Mouse (Mus musculus) frontal cortex, postnatal 25 days (tissue): ENCODE measurements around the gene Pah.

ENCODE experiments used
- DNase-seq, 2 experiments: peaks; one replicate each; pipeline ENCODE4 v3.0.0; 2022; ENCODE audit warnings: low spot score in 2 of 2

Pah gene

GRCm38 (mm10) chr10:87503946-87504345 is 17.6 kb upstream of the Pah start:
- DNase-seq: peak in 1 of 2 experiments; percentile 49

GRCm38 (mm10) chr10:87508581-87508980 is 13.0 kb upstream of the Pah start:
- DNase-seq: no peak

- no peak for DNase-seq
Measured at GRCm38 (mm10) chr10:87513052-87513451, 8.5 kb upstream of the Pah start.

- DNase-seq: no peak
Measured at GRCm38 (mm10) chr10:87518585-87518984, 3.0 kb upstream of the Pah start.

GRCm38 (mm10) chr10:87520401-87521116 is 1.0 kb upstream of the Pah start:
- DNase-seq: no peak

GRCm38 (mm10) chr10:87534172-87534571 is 12.6 kb downstream of the Pah start:
- no peak for DNase-seq

GRCm38 (mm10) chr10:87545759-87546158 is 24.2 kb downstream of the Pah start:
- no peak for DNase-seq

- DNase-seq: no peak
Measured at GRCm38 (mm10) chr10:87546299-87547234, 25.0 kb downstream of the Pah start.

- peak; percentile 6 to 11 for DNase-seq
Measured at GRCm38 (mm10) chr10:87552726-87553125, 31.1 kb downstream of the Pah start.

- no peak for DNase-seq
Measured at GRCm38 (mm10) chr10:87556441-87556840, 34.8 kb downstream of the Pah start.

GRCm38 (mm10) chr10:87563818-87564217 is 42.2 kb downstream of the Pah start:
- DNase-seq: no peak

- no peak for DNase-seq
Measured at GRCm38 (mm10) chr10:87565712-87566111, 44.1 kb downstream of the Pah start.

- no peak for DNase-seq
Measured at GRCm38 (mm10) chr10:87572500-87572899, 50.9 kb downstream of the Pah start.

- no peak for DNase-seq
Measured at GRCm38 (mm10) chr10:87586696-87587095, 65.1 kb downstream of the Pah start.

GRCm38 (mm10) chr10:87593916-87594315 is 72.3 kb downstream of the Pah start:
- DNase-seq: no peak

GRCm38 (mm10) chr10:87596361-87597074 is 74.9 kb downstream of the Pah start:
- peak; percentile 7 to 18 for DNase-seq

- peak in 1 of 2 experiments; percentile 6 for DNase-seq
Measured at GRCm38 (mm10) chr10:87597075-87597677, 75.6 kb downstream of the Pah start.

GRCm38 (mm10) chr10:87602151-87602550 is 80.6 kb downstream of the Pah start:
- DNase-seq: no peak

GRCm38 (mm10) chr10:87625196-87625595 is 103.6 kb downstream of the Pah start:
- DNase-seq: no peak
